Mouse (Mus musculus) kidney, postnatal 10 days (tissue): ENCODE measurements around the gene Prkag2.

ENCODE experiments used
- DNase-seq: peaks from one replicate; pipeline ENCODE4 v3.0.0; 2021; ENCODE audit warnings: mixed read lengths

Prkag2 gene

DNA sequence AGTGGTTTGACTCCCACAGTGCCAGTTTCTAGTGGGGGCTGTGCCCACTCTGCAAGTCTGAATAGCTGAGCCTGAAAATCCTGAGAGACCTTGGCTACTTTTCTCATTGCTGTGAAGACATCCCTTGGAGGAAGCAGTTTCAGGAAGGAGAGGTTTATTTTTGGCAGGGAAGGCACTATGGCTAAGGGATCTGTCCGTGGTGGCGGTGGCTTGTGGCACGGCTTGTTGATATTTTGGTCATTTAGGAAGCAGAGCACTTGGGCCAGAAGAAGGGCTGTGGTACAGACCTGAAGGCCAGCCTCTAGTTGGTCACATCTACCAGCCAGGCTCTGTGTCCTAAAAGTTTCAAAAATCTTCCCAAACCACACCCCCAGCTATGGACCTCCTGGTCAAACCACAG, 140.7 kb downstream of the Prkag2 start:
- no peak for DNase-seq

DNA sequence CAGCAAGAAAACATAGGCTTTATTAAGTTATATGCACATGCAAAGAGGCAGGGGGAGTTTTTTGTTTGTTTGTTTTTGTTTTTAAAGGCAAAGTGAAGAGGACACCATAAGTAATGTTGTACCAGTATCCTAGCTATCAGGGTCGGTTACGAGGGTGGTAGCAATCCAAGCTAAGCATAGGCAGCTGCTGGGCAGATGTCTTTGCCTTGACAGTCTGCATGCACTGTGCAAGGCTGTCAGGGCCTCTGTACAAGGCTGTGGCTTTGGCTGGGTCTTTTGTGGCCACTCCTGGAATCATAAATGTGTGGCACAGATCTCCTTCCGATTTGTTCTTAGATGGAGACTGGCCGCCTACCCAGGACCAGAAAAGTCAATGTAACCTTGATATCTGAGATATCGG, 141.8 kb downstream of the Prkag2 start:
- DNase-seq = no peak

DNA sequence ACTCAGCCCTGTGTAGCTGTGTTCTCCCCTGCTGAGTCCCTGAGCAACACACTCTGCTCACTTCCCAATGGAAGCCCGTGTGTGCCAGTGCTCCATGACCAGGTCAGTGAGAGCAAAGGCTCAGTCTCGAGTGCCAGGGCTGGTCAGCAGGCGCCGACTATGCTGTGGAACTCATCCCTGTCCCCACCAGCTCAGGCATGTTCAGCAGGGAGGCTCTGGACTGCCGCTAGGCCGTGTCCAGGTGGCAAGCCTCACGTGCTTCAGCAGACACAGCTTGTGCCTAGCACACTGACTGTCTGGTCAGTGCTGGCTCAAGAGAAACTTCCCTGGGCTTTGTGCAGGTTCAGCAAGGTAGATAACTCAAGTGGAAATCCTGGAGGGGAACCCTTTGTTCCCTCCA, 143.6 kb downstream of the Prkag2 start:
- no peak for DNase-seq

DNA sequence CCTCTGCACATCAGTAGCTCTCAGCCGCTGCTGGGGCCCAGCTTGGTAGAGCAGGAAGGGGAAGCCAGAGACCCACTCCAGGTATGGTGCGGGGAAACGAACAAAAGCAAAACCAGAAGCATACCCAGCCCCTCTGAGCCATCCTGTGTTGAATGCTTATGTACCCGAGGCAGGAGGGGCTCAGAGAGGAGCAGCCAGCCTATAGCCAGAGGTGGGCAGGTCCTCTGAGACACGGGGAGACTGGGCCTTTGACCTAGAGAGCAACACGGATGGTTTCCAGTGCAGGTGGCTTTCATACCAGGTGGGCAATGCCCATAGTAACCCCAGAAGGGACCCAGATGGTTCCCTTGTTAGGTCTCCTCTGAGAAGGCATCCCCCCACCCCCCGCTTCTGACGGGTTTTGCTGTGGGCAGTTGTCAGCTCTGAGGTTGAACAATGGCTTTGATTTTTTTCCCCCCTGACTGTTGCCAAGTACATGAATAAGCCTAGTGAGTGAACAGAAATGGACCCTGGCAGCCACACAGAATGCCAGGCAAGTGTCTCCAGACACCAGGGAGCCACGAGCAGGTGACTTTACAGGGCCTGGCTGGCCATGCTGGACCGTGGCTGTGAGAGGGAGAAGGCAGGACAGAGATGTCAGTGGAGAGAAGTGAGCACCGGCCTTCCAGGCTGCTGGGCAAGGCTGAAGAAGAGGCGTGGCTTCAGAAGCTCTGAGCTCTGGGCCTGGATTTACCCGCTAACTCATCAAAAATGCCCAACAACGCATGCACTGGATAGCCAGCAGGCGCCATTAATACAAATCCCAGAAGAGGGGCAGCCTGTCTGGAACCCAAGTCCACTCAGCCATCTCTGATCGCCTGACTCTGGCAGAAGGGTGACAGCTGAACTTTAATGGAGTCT, 147.3 kb downstream of the Prkag2 start:
- no peak for DNase-seq

DNA sequence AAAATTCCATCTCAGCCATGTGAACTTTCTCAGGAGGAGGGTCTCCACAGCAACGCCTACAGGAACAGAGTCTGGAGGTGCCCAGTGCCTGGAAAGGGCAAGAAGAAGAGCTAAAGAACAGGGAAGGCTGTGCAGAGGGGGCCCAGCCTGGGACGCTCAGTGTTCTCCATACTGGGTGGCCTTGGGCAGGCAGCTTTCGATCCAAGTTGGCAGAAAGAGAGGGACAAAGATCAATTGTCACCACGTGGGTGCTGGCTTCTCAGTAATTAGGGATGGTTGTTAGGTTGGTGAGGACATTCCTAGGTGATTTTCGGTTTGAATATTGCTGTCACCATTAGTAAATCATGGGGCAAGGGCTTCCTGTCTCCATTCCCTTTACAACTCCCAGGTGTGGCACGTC, 148.2 kb downstream of the Prkag2 start:
- DNase-seq = no peak

DNA sequence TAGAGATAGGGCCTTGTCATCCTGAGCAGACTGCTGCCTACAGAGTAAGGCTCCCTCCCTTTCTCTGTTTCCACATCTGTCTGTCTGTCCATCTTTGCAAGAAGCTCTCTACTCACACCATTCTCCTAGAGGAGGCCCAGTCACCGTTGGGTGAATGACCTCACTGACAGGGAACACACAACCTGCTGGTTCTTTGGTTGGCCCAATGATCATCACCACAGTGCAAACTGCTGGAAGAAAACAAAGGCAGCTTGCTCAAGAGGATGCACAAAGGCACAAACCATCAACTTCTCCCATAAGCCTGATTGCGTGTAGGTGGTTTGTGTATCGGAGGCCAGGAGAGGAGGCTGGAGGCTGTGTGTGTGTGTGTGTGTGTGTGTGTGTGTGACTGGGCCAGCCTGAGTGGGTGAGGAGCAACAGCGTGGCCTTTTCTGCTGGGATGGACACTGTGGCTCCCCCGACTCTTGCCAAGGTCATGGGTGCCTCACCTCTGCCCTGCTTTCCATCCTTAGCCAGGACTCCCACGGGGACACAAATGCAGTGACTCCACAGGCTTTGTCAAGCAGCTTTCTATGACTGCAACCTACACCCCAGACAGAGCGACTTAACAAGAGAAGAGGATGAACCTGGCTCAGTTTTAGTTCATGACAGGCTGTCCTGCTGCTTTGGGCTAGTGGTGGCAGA, 149.4 kb downstream of the Prkag2 start:
- no peak for DNase-seq

DNA sequence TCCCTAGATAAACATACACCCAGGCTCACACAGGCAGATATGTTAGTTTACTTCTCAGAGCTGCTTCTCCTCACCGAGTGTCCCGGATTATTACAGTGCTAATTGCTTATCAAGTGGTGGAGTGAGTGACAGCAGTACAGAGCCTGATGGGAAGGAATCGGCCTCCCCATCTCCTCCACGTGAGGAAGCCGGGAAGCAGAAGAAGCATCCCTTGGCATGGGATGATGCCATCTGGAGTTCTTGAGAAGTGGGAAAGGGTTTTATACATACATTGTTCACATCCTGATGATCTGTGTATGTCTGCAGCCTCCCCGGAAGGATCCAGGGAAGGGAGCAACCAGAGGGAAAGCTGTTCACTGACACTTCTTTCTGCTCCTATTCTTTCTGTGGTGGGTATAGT, 150.4 kb downstream of the Prkag2 start:
- no peak for DNase-seq

DNA sequence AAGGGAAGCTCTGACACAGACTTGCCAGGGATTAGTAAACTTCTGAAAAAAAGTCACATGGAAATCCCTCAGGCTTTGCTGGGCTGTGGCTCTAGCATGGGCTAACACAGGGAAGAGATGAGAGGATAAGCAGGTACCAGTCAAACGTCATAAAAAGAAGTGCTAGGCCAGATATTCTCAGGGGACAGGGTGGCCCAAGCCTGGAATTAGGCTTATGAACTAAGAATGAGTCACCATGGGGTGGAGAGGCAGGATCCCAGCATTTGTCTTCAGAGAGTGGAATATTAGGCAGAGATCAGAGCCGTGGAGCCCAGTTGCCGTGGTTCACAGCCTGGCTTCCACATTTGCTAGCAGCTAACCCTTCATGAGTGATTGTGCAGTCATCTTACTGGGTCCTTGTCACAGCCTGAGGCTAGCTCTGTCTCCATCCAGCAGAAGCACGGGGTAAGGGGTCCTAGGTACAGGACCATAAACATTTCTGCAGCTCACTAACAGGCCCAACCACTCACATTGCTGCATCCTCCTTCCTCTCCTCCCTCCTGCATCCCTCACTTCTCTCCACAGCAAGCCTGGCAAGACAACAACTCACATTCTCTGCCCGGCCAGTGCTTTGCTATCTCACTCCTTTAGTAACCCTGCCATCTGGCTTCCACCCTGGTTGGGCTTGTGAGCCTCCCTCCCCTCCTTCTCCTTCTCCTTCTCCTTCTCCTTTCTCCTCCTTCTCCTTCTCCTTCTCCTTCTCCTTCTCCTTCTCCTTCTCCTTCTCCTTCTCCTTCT, 162.2 kb downstream of the Prkag2 start:
- DNase-seq = no peak

DNA sequence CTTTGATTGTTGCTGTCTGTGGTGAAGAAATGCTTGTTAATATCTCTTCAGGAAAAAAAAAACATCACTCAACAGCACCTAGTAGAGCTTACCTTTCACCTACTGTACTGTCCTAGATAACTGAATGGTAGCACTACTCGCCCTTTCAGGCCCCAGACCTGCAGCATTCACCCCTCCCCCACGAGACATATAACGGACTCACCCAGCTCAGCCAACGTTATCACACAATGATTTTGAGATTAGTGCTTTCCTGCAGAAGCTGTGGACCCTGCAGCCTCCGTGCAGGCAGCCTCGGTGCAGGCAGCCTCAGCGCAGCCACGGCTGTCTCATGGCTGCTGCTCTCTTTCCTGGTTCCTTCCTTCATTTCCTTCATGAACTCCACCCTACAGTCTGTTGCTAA, 164.0 kb downstream of the Prkag2 start:
- no peak for DNase-seq

DNA sequence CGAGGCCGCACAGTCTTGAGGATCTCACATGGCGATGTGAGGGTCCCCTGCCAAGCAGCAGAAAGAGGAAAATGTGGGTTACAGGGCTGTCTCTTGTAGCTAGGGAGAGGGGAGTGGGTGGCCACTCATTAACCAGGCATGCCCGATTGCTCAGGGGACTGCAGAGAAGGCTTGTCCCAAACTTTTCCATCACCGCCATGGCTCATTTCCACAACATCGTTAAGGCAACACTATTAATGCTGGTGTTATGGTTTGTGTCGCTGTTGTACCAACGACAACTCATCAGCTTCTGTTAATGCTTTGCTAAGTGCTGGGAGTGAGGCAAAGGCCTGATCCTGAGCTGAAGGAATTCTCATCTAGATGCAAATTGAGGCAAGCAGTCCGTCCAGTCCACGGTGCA, 165.0 kb downstream of the Prkag2 start:
- peak; percentile 63 for DNase-seq

DNA sequence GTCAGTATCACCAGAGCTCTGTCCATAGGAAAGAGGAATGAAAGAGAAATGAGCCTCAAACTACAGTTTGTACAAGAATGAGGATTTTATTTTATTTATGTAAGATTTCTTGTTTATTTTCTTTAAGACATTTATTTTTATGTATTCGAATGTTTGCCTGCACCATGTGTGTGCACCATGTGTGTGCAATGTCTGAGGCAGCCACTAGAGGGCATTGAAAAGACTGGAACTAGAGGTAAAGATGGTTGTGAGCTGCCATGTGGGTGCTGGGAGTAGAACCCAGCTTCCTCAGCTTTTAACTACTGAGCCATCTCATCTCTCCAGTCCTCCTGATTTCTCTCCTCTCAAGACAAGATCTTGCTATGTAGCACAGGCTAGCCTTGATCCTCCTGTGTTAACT, 166.7 kb downstream of the Prkag2 start:
- no peak for DNase-seq

DNA sequence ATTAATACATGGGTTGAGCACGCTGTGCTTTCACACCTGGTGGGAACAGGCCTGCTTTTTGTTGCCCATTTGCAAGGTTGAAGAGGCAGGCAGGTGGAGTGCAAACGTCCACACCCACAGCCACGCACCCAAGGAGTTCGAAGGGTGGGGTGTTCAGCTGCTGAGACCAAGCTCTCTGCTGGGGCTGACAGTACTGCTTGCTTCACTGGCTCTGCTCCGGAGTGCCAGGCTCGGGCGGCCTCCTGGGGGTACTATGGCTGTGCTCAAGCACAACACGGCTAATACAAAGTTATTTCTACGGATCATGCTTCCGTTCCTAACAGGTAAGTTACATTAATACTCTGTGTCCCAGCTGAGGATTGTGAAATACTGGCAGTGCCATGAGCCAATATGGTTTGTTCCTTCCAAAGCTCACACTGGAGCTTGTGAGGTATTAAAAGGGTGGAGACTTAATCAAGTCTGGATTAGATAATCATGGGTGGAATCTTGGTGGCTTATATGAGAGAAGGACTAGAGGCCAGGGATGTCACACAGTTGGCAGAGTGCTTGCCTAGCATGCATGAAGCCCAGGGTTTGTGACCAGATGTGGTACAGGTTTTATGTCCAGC, 168.8 kb downstream of the Prkag2 start:
- DNase-seq = peak; percentile 38

DNA sequence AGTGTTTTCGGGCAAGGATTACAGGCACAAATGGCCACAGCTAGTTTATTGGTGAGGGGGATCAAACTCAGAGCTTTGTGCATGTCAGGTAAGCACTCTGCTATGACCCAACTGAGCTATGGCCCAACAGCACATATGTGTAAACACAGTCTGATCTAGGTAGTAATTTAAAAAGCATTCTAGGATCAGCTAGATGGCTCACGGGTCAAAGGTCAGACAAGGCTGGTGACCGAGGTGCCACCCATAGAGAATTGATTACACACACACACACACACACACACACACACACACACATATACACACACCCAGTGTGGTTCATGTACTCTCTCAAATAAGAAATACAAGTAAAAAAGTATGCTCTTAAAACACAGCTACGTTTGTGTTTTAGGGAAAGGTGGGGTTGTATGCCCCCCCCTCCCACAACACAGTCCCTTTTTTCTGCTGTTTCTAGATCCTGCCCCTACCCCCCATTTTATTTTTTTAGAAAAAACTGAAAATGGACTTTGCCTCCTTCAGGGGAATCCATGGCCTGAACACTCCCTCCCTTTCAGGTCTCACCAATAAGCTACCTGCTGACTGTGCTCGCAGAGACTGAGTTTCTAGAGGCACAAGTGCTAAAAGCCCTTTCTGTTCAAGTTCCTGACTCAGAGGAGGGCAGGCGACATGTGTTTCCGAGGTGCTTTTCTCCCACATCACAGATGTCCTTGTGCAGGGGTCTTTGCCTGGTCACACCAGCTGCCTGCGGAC, 169.4 kb downstream of the Prkag2 start:
- no peak for DNase-seq

DNA sequence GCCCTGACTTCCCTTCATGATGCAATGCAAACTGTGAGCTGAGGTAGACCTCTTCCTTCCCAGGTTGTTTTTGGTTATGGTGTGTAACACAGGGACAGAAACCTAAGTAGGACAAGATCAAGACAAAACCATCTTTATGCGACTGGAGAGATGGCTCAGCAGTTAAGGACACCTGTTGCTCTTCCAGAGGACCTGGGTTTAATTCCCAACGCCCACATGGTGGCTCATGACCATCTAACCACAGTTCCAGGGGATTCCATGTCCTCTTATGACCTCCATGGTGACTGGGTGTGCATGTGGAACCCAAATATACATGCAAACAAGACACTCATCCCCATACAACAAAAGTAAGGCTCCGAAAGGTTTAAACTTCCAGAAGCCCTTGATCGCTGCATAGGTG, 171.6 kb downstream of the Prkag2 start:
- no peak for DNase-seq

DNA sequence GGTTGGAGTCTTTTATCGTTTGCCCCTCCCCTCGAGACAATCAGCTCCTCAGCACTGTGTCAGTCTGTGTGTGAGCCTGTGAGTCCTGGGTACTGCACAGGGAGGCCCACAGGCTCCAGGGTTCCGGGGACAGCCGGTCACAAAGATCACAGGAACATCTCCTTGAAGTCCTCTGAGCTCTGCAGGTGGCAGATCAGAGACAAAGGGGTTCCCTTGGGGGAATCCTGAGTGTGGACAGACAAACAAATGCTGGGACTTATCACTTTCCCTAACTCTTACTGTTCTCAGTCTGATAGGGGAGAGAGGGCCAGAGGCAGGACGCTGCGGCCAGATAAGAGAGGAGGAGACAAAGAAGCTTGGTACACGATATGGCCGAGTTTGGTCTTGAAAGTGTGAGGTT, 172.7 kb downstream of the Prkag2 start:
- DNase-seq = no peak

DNA sequence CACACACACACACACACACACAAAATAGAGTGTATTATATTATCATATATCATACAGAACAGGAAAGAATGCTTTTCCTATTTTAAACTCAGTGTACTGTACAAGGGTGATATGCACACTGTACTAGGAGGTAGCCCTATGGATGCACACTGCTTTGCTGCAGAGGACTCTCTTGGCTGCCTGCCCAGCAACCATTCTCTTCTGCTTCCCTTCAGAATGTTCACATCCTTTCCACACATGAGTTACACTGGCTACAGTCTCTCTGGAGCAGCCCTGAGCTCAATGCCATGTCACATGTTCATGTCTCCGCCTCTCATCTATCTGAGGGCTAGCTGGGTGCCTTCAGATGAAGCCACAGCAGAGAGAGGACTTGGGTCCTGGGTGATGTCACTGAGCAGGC, 181.3 kb downstream of the Prkag2 start:
- peak; percentile 82 for DNase-seq

DNA sequence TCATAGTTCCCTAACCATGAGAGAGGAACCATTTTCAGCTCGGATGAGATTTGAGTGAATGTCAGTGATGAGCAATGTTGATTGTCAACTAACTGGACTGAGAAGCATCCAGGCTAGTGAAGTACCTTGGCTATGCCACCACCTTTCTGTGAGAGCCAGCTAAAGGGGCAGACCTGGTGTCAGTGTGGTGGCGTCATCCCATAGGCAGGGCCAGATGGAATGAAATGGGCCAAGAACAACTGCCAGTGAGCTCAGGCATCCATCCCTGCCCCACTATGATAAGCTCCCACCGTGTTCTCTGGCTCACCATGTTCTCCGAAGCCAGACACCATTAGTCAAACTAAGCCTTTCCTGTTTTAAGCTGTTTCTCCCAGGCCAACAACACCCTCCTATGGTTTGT, 183.9 kb downstream of the Prkag2 start:
- no peak for DNase-seq

DNA sequence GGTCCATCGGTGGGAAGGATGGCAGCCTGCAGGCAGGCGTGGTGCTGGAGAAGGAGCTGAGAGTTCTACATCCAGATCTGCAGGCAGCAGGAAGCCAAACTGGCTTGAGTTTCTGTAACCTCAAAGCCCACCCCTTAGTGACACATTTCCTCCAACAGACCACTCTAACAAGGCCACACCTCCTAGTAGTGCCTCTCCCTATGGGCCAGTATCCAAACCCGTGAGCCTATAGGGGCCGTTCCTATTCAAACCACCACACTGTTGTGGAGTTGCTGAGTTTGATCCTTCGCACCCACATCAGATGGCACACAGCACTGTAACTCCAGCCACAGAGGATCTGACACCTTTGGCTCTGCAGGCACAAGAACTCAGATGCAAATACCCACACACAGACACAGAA, 185.3 kb downstream of the Prkag2 start:
- DNase-seq = no peak

DNA sequence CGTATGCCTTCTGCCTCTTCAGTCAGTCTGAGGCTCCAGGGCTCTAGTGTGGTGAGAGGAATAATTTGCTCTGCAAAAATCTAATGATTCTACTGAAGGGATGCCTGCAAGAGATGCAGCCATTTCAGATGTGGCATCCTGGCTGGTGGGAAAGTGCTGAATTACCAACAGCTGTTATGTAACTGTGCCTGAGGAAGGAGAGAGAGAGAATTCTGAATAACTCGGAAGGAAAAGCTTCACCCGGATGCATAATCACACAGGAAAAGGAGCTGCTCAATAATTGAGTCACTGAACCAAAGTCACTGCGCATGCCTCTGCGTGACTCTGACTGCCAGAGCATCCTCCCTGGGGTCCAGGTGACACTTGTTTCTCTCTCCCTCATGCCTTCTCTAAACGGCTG, 186.8 kb downstream of the Prkag2 start:
- DNase-seq = no peak

DNA sequence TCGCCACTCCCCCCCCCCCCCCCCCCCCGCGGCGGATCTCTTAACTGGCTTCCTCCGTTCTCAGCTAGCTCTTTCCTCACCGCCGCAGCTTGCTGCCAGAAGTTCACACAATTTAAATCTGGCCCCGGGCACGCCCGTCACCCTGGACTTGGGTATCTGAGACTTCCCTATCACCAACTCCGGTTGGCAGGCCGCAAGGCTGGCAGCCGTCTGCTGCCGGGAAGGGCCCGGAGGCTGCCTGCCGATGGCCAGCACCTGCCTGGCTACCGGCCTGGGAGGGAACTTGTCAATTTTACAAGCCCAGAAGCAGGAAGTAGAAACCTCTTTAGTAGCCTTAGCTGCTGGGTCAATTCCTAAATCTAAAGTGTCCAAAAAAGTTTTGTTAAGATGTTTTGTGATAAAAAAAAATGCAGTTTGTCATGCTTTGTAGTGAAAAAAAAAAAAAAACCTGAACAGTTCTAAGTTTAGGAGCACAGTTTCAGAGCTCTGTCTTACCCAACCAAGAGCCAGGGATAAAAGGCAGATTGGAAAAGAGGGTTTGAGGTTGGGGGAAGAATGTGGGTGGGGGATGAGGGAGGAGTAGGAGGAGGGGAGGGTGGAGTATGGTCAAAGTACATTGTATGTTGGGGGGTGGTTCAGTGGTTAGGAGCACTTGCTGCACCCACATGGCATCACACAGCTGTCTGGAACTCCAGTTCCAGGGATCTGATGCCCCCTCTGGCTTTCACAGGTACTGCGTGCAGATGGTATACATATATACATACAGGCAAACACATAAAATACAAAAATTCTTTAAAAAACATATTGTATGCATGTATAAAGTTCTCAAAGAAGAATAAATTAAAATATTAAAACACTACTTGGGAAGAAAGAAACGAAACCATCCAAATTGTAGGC, 191.4 kb downstream of the Prkag2 start:
- peak; percentile 58 for DNase-seq

DNA sequence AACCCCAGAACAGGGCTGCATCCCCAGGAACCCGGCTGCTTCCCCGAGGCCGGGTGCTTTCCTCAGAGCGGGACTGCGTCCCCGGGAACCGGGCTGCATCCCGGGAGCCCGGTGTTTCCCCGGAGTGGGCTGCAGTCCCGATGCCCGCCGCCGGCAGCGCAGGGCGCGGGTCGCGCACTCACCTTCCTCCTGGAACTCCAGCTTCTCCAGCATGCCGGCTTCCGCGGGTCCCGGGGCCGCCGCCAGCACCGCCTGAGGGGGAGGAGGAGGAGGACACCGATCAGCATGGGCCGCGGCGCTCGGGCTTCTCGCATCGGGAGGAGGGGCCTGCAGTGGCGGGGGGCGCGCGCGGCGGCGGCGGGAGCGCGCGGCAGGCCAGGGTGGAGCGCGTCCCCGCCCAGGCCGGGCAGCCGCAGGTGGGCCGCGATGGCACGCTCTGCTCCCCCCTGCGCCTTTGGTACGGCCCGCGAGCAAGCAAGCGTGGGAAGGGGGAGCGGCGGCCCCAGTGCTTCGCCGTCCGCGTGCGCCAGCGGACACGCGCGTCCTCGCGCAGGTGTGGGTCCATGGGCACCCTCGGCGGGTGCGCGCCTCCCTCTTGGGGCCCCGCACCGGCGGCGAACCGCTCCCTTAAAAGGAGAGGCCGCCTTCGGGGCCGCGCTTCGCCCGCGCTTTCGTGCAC, 192.2 kb downstream of the Prkag2 start:
- DNase-seq = peak; percentile 91
